Mouse (Mus musculus) Patski (cell line): ENCODE data around the gene Cfdp1. TPM values are rescaled to one million over a fixed set of nuclear protein-coding genes. Genes with fewer than 3 reads are reported as not detected.
"Not testable (repeated sequence)": the region's sequence is repeated elsewhere in the genome, so short reads cannot be mapped to it uniquely, and the experiment has no call there.

Experiments used
- ATAC-seq: fragments of 100-300 bp; one replicate; pipeline ENCODE4 v1.8.0; 2021
- CTCF ChIA-PET: fragments of 350-600 bp; sonication (Branson Sonifier 250); formaldehyde crosslinking; loops from one replicate; lab custom pipeline; 2022; ENCODE audit warnings: inconsistent platforms; lab: Charles Lee
- POLR2A ChIA-PET: fragments of 350-600 bp; sonication (Branson Sonifier 250); formaldehyde crosslinking; loops from one replicate; lab custom pipeline; 2022; ENCODE audit warnings: antibody characterized with exemption, inconsistent platforms; lab: Charles Lee
- DNase-seq: peaks from one replicate; pipeline ENCODE4 v3.0.0-alpha.2; 2011; ENCODE audit warnings: low read depth, low spot score
- H3K27me3 ChIP-seq: fragments of 371-371 bp; one replicate; pipeline ENCODE4 v1.5.1; 2021
- CTCF ChIP-seq: fragments of 100-300 bp; IDR thresholded peaks from one replicate; pipeline ENCODE4 v1.5.1; 2021
- in situ Hi-C: fragments of 300-500 bp; cut with MboI; formaldehyde crosslinking; loops from 3 replicates; pipeline ENCODE4 v1.11.1; 2018; ENCODE audit warnings: low pct_unique_long_range_greater_than_20kb, mixed read lengths
- polyA plus RNA-seq: library from polyadenylated mRNA; unstranded; gene quantifications from one replicate; pipeline ENCODE4 v1.2.3, GENCODE M21; 2021

Gene Cfdp1
- polyA plus RNA-seq, 1 experiment from 2014 or later: 179 TPM

- DNase-seq: no peak
- TF ChIP-seq CTCF: no peak
- no peak for ATAC-seq
- ChIA-PET CTCF (no interaction called here), POLR2A (no interaction called here)
- in situ Hi-C loops: no loop called here
- H3K27me3 ChIP-seq: no peaks in the 10 kb centered on the region
Observed at GRCm38 (mm10) chr8:111863280-111863679, 9.2 kb upstream of the Cfdp1 start.

GRCm38 (mm10) chr8:111855977-111856376 lies 1.9 kb upstream of the Cfdp1 start:
- ChIA-PET CTCF (no interaction called here), POLR2A (interaction anchor here (0.6 kb wide), 1 partner anchor 124 kb away, joined by 3 read pairs; no protein-coding TSS in a partner anchor)
- in situ Hi-C loops: no loop called here
- H3K27me3 ChIP-seq: no peaks in the 10 kb centered on the region
- DNase-seq (no peak), ATAC-seq (no peak)
- TF ChIP-seq CTCF: no peak

GRCm38 (mm10) chr8:111853219-111853618 lies 872 bp downstream of the Cfdp1 start:
- POLR2A ChIA-PET, H3K27me3 ChIP-seq, CTCF ChIA-PET, DNase-seq, in situ Hi-C loops, ATAC-seq: not testable (repeated sequence)

GRCm38 (mm10) chr8:111846746-111847145 lies 7.3 kb downstream of the Cfdp1 start:
- in situ Hi-C loops: no loop called here
- DNase-seq (no peak), ATAC-seq (no peak)
- POLR2A ChIA-PET: no interaction called here
- CTCF ChIA-PET: no interaction called here
- no peak for TF ChIP-seq CTCF
- H3K27me3 ChIP-seq: no peaks in the 10 kb centered on the region

GRCm38 (mm10) chr8:111835540-111835939 lies 18.6 kb downstream of the Cfdp1 start:
- peak; percentile 65 for TF ChIP-seq CTCF
- no peak for DNase-seq
- POLR2A ChIA-PET: interaction anchor here (0.5 kb wide), 1 partner anchor 190 kb away, joined by 9 read pairs; no protein-coding TSS in a partner anchor

GRCm38 (mm10) chr8:111834011-111834410 lies 20.1 kb downstream of the Cfdp1 start:
- in situ Hi-C loops: loop anchor here (5.0 to 10.0 kb wide), 2 partner anchors 157 to 299 kb away; partner anchors contain the start of gene Znrf1
- no peak for TF ChIP-seq CTCF
- POLR2A ChIA-PET: no interaction called here
- CTCF ChIA-PET: interaction anchor here (0.9 to 1.3 kb wide), 3 partner anchors 24 to 148 kb away, joined by 3 to 5 read pairs (median 3); no protein-coding TSS in a partner anchor
- DNase-seq (no peak), ATAC-seq (no peak)
- no peaks in the 10 kb centered on the region for H3K27me3 ChIP-seq

More at GRCm38 (mm10) chr8:111835540-111835939, 18.6 kb downstream of the Cfdp1 start:
- no peaks in the 10 kb centered on the region for H3K27me3 ChIP-seq
- in situ Hi-C loops: loop anchor here (10.0 kb wide), 1 partner anchor 301 kb away; the partner anchor contains the start of gene Znrf1
- CTCF ChIA-PET: no interaction called here
- no peak for ATAC-seq

GRCm38 (mm10) chr8:111832983-111833382 lies 21.1 kb downstream of the Cfdp1 start:
- no peak for TF ChIP-seq CTCF
- ChIA-PET CTCF (interaction anchor here (0.9 kb wide), 1 partner anchor 25 kb away, joined by 3 read pairs; no protein-coding TSS in a partner anchor), POLR2A (no interaction called here)
- DNase-seq (no peak), ATAC-seq (no peak)
- in situ Hi-C loops: loop anchor here (5.0 to 10.0 kb wide), 2 partner anchors 156 to 298 kb away; partner anchors contain the start of gene Znrf1
- H3K27me3 ChIP-seq: no peaks in the 10 kb centered on the region

GRCm38 (mm10) chr8:111831996-111832395 lies 22.1 kb downstream of the Cfdp1 start:
- in situ Hi-C loops: loop anchor here (5.0 to 10.0 kb wide), 2 partner anchors 155 to 297 kb away; partner anchors contain the start of gene Znrf1
- ChIA-PET POLR2A (no interaction called here), CTCF (interaction anchor here (1.1 kb wide), 1 partner anchor 14 kb away, joined by 3 read pairs; no protein-coding TSS in a partner anchor)

GRCm38 (mm10) chr8:111828595-111828994 lies 25.5 kb downstream of the Cfdp1 start:
- in situ Hi-C loops: no loop called here
- ChIA-PET POLR2A (interaction anchor here (1.0 to 1.1 kb wide), 2 partner anchors 97 to 109 kb away, joined by 3 read pairs; no protein-coding TSS in a partner anchor), CTCF (no interaction called here)
- H3K27me3 ChIP-seq: no peaks in the 10 kb centered on the region
- no peak for ATAC-seq
- no peak for DNase-seq
- no peak for TF ChIP-seq CTCF

More at GRCm38 (mm10) chr8:111831996-111832395, 22.1 kb downstream of the Cfdp1 start:
- H3K27me3 ChIP-seq: no peaks in the 10 kb centered on the region
- no peak for TF ChIP-seq CTCF
- ATAC-seq (no peak), DNase-seq (no peak)

GRCm38 (mm10) chr8:111825219-111825618 lies 28.9 kb downstream of the Cfdp1 start:
- in situ Hi-C loops: no loop called here
- ATAC-seq: no peak
- DNase-seq: no peak
- ChIA-PET POLR2A (no interaction called here), CTCF (interaction anchor here (1.0 to 3.0 kb wide), 12 partner anchors 12 to 159 kb away, joined by 3 to 8 read pairs (median 3); no protein-coding TSS in a partner anchor)
- TF ChIP-seq CTCF: peak; percentile 63
- H3K27me3 ChIP-seq: no peaks in the 10 kb centered on the region

- DNase-seq (no peak), ATAC-seq (no peak)
- in situ Hi-C loops: no loop called here
- CTCF ChIA-PET: interaction anchor here (1.0 to 3.0 kb wide), 8 partner anchors 11 to 138 kb away, joined by 3 to 8 read pairs (median 4); no protein-coding TSS in a partner anchor
- TF ChIP-seq CTCF: peak; percentile 67
- no peaks in the 10 kb centered on the region for H3K27me3 ChIP-seq
- POLR2A ChIA-PET: no interaction called here
Observed at GRCm38 (mm10) chr8:111824334-111824733, 29.8 kb downstream of the Cfdp1 start.
